Mouse (Mus musculus): ENCODE measurements at regions not wholly inside any gene's neighbourhood (a gene's known extent, or its start where the extent isn't known, plus 50 kb on each side); places are given as distances from the start of the nearest gene placed in this dataset.

- TF ChIP-seq CTCF (IDR thresholded peaks at IDR 0.05) (no peak), EP300 (IDR thresholded peaks at IDR 0.05; ENCODE audit: insufficient read depth, low read depth, low read length) (no peak)
These were observed 162.6 kb upstream of the Prickle1 start for GRCm38 (mm10) chr15:93758204-93758836.
